Mouse (Mus musculus): ENCODE data around the gene Zfp354b. TPM values are rescaled to one million over a fixed set of nuclear protein-coding genes. Genes with fewer than 3 reads are reported as not detected.

Zfp354b gene
- total RNA-seq, 2 experiments from 2014 or later = 1.3 to 1.7 TPM

- DNase-seq = no peak
Observed at GRCm38 (mm10) chr11:50883756-50884155, 47.7 kb downstream of the Zfp354b start.

GRCm38 (mm10) chr11:50878641-50879040, 52.8 kb downstream of the Zfp354b start:
- DNase-seq = no peak

Other genes starting within 250 kb of the Zfp354b start
- 1 to 10 TPM; 4.3 to 5.0 TPM for gene Zfp354c, start 103.9 kb downstream of the Zfp354b start, total RNA-seq (2021)
- 1 to 10 TPM; 1.6 to 1.8 TPM for gene Zfp879, start 90.1 kb downstream of the Zfp354b start, total RNA-seq (2021)
- not detected for gene Grm6, start 80.9 kb downstream of the Zfp354b start, total RNA-seq (2021)
- 1 to 10 TPM; 1.8 TPM for gene Zfp454, start 44.0 kb downstream of the Zfp354b start, total RNA-seq (2021)
- 1 to 10 TPM; 4.5 to 5.4 TPM for gene Zfp2, start 15.5 kb downstream of the Zfp354b start, total RNA-seq (2021)
- not detected for gene 4933414I15Rik, start 12.1 kb upstream of the Zfp354b start, total RNA-seq (2021)
- not detected for gene Prop1, start 22.1 kb upstream of the Zfp354b start, total RNA-seq (2021)
- gene Olfr1378, start 34.9 kb upstream of the Zfp354b start, total RNA-seq (2021) = not detected
- not detected for gene Olfr1377, start 50.3 kb upstream of the Zfp354b start, total RNA-seq (2021)
- not detected for gene Olfr51, start 72.0 kb upstream of the Zfp354b start, total RNA-seq (2021)
- gene Olfr54, start 82.6 kb upstream of the Zfp354b start, total RNA-seq (2021) = not detected
- gene Olfr1375, start 116.5 kb upstream of the Zfp354b start, total RNA-seq (2021) = not detected
- 1 to 10 TPM; 3.4 to 4.0 TPM for gene Zfp354a, start 127.6 kb upstream of the Zfp354b start, total RNA-seq (2021)